Mouse (Mus musculus): ENCODE measurements around the gene Fam126b. TPM values are rescaled to one million over a fixed set of nuclear protein-coding genes. Genes with fewer than 3 reads are reported as not detected.
"Not testable (repeated sequence)": the region's sequence is repeated elsewhere in the genome, so short reads cannot be mapped to it uniquely, and the experiment has no call there.

Gene Fam126b
- polyA plus RNA-seq (2015; fragmentation: Nextera tagmentation; extraction: Ambion mirVana), result 3.9 and 4.8 TPM in 2 replicates

DNA sequence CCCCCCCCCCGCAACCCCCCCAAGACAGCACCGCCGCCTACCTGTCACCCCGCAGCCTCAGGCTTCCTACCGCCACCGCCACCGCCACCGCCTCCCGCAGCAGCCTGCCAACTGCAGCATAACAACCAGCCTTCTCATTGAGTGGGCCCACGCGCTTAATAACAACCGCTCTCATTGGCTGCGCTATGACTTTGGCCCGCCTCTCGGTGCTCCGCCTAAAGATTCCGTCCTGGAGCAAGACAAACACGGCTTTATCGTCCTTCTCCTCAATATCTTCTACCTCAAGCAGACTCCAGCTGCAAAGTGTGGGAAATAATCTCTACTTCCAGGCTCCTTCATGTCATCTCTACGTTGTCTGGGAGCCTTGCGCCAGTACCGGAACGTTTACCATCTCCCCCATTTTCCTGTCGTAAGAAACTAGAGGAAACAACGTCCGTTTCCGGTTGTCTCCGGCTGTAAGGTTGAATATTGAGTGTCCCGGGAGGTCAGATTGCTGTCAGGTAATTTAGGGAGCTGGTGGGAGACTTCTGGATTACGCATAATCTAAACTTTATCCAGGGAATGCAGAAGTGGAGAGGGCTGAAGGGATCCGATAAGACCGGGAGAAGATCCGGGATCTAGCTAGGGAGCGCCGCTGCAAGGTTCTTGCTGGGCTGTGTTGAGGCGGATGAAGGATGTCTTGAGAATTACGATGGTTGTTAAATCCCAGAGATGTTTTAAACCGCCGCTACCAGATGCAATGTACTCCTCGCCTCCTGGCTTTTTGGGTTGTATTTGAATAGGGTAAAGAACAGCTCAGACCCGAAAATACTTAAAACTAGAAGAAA is at the start of gene Fam126b, which contains the start of gene Ndufb3:
TSS of gene Fam126b (minus strand) at position 153 of the 827 bp plus-strand sequence.
TSS of gene Ndufb3 (plus strand) at position 214 of the 827 bp plus-strand sequence.
- ATAC-seq (replicated peaks; ENCODE audit: extremely low read depth, insufficient read depth, low FRiP score), result peak; percentile 97
- peak within 1 kb of the TSS; percentile 77 for H3K4me2 ChIP-seq (ENCODE audit: low read depth, low read length)
- H3K4me3 ChIP-seq (ENCODE audit: low read length), result peak within 1 kb of the TSS; percentile 98
- H3K9me3 ChIP-seq (replicated peaks; ENCODE audit: control insufficient read depth, low read length), result no peaks in the 10 kb centered on the region
- 0 out of 2 replicates have a peak, but pooled peaks cover 3% of the 10 kb centered on the region for H3K36me3 ChIP-seq (ENCODE audit: control insufficient read depth, insufficient read depth)
- no peaks in the 10 kb centered on the region for H3K27me3 ChIP-seq (ENCODE audit: control insufficient read depth, insufficient read depth, low read length)
- H3K4me1 ChIP-seq (ENCODE audit: control insufficient read depth, insufficient read depth, low read length), result peaks cover 10% of the 10 kb centered on the region
- H3K9ac ChIP-seq (ENCODE audit: low read length), result peak within 1 kb of the TSS; percentile 90
- H3K27ac ChIP-seq (ENCODE audit: low read length), result peak within 1 kb of the TSS; percentile 71
- under 1% methylated on average over 38 of the region's 41 CpGs for WGBS

DNA sequence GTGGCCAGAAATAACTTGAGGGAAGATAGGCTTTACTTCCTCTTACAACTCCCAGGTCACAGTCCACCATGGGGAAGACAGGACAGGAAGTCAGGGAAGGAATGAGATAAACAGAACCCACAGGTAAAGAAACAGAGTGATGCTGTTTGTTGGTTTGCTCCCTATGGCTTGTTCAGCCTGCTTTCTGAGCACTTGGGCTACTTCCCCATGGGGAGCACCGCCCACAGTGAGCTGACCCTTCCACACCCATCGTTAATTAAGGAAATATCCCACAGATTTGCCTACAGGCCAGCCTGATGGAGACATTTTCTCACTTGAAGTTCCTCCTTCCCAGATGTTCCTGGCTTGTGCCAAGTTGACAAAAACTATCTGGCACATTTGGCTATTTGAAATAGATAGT is 42.7 kb upstream of the Fam126b start:
- not testable (repeated sequence) for ATAC-seq (replicated peaks; ENCODE audit: extremely low read depth, insufficient read depth, low FRiP score); H3K27me3 ChIP-seq (ENCODE audit: control insufficient read depth, insufficient read depth, low read length); H3K4me1 ChIP-seq (ENCODE audit: control insufficient read depth, insufficient read depth, low read length); H3K27ac ChIP-seq (ENCODE audit: low read length); H3K9ac ChIP-seq (ENCODE audit: low read length); H3K9me3 ChIP-seq (replicated peaks; ENCODE audit: control insufficient read depth, low read length); H3K4me3 ChIP-seq (ENCODE audit: low read length); H3K36me3 ChIP-seq (ENCODE audit: control insufficient read depth, insufficient read depth); H3K4me2 ChIP-seq (ENCODE audit: low read depth, low read length)
- WGBS, result 64% methylated on average over 1 of the region's 2 CpGs

DNA sequence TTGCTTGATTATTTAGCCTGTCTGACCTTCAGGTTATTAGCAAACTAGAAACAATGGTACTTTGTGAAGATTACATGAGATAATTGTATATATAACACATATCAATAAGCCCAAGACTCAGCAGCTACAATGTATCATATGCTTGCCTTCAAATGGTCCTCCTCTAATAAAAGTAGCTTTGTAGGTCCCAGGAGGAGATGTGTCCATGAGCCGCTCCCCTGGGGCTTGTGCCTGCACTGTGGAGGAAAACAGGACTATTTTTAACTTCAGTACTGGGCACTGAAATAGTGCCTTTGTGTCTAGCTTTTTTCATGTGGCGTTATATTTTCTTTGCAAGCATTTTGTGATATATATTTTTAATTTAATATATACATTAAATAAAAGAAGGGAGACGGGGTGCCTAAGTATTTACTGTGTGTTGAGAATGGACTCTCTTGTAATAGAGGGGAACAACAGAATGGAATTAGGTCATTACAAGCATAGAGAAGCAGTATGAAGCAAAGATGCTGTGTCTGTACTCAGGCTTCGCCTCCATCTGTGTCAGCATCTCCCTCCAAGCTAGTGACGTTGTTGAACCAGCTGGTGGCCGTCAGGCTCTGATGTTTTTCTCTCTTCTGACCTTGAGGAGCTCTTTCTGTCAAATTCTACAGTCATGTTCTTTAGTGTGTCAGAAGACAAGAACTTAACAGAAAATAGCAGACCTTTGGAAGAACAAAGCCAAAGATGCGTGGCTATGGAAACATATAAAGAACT is 36.0 kb upstream of the Fam126b start:
- H3K9me3 ChIP-seq (replicated peaks; ENCODE audit: control insufficient read depth, low read length), result 0 out of 2 replicates have a peak, but pooled peaks cover 4% of the 10 kb centered on the region
- H3K4me1 ChIP-seq (ENCODE audit: control insufficient read depth, insufficient read depth, low read length), result no peaks in the 10 kb centered on the region
- no peak overlapping the region for H3K9ac ChIP-seq (ENCODE audit: low read length)
- no peak overlapping the region for H3K4me3 ChIP-seq (ENCODE audit: low read length)
- ATAC-seq (replicated peaks; ENCODE audit: extremely low read depth, insufficient read depth, low FRiP score), result no peak
- no peak overlapping the region for H3K27ac ChIP-seq (ENCODE audit: low read length)
- no peak overlapping the region for H3K4me2 ChIP-seq (ENCODE audit: low read depth, low read length)
- WGBS, result 50% methylated on average over 7 of the region's 7 CpGs
- H3K27me3 ChIP-seq (ENCODE audit: control insufficient read depth, insufficient read depth, low read length), result no peaks in the 10 kb centered on the region
- H3K36me3 ChIP-seq (ENCODE audit: control insufficient read depth, insufficient read depth), result no peaks in the 10 kb centered on the region

DNA sequence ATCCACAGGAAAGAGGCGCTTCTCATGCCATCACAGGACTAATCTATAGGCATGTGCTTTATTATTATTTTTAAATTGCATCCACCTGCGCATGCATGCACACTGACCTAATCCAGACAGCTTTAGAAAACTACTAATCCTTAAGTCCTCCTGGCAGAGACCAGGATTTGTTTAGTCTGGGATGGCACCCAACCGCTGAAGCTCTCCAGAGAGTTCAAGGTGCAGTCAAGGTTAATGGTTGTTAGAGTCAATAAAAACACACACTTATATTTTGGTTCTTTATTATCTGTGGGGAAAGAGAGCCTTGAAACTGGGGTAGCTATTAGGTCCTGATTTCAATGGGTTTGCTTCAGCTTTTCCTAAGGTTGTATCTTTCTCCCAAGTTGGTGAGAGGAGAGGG is 35.1 kb upstream of the Fam126b start:
- no peak overlapping the region for H3K27ac ChIP-seq (ENCODE audit: low read length)
- no peak overlapping the region for H3K9ac ChIP-seq (ENCODE audit: low read length)
- H3K4me3 ChIP-seq (ENCODE audit: low read length), result no peak overlapping the region
- no peaks in the 10 kb centered on the region for H3K27me3 ChIP-seq (ENCODE audit: control insufficient read depth, insufficient read depth, low read length)
- H3K9me3 ChIP-seq (replicated peaks; ENCODE audit: control insufficient read depth, low read length), result 0 out of 2 replicates have a peak, but pooled peaks cover 4% of the 10 kb centered on the region
- no peak for ATAC-seq (replicated peaks; ENCODE audit: extremely low read depth, insufficient read depth, low FRiP score)
- no peak overlapping the region for H3K4me2 ChIP-seq (ENCODE audit: low read depth, low read length)
- H3K36me3 ChIP-seq (ENCODE audit: control insufficient read depth, insufficient read depth), result no peaks in the 10 kb centered on the region
- no peaks in the 10 kb centered on the region for H3K4me1 ChIP-seq (ENCODE audit: control insufficient read depth, insufficient read depth, low read length)
- WGBS, result 78% methylated on average over 3 of the region's 3 CpGs

DNA sequence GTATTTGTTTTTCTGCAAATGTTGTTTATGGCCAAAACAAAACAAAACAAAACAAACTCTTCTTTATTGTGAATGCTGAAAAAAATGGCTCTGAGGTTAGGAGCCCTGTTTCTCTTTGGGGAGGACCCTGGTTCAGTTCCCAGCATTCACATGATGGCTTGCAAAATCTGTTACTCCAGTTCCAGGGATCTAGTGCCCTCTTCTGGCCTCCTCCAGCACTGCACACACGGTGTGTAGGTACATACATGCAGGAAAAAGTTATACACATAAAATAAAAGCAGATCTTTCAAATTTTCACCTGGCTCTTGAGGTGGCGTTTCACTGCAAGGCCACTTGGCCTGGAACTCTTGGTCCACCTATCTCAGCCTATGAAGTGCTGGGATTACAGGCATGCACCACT is 32.6 kb upstream of the Fam126b start:
- Histone ChIP-seq H3K36me3 (ENCODE audit: control insufficient read depth, insufficient read depth) (no peaks in the 10 kb centered on the region), H3K4me2 (ENCODE audit: low read depth, low read length) (no peak overlapping the region), H3K4me1 (ENCODE audit: control insufficient read depth, insufficient read depth, low read length) (no peaks in the 10 kb centered on the region), H3K4me3 (ENCODE audit: low read length) (no peak overlapping the region), H3K9ac (ENCODE audit: low read length) (no peak overlapping the region), H3K9me3 (replicated peaks; ENCODE audit: control insufficient read depth, low read length) (0 out of 2 replicates have a peak, but pooled peaks cover 4% of the 10 kb centered on the region), H3K27me3 (ENCODE audit: control insufficient read depth, insufficient read depth, low read length) (no peaks in the 10 kb centered on the region), H3K27ac (ENCODE audit: low read length) (no peak overlapping the region)
- 78% methylated on average over 2 of the region's 2 CpGs for WGBS
- ATAC-seq (replicated peaks; ENCODE audit: extremely low read depth, insufficient read depth, low FRiP score), result no peak

DNA sequence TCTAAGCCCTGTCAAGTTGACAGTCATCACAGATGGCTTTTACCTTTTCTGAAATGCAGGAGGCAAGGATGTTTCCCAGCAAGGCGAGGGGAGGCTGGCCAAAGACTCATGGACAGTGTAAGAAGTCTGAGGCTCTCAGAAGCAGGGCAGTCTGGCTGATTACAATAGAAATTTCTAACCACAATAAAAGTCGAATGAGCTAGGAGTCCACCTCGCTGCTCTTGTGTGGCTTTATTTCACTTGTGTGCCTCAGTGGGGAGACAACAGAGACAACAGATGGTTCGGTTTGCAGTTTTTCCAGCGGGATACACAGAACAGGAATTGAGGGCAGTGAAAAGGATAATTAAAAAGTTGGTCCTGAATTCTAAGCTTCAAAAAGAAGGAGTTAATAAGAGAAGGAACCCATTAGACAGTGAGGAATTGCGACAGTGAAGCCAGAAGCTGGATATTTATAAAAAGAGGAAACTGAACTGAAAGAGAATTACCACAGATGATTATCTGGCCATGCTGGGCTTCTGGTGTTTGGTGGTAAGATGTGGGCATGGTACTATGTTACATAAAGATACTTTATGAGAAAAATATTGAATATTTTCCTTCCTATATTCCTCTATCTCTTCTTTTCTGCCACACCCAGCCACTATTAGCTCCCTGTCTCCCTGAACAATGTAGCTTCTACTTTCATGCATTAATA is 32.0 kb upstream of the Fam126b start:
- Histone ChIP-seq H3K4me1 (ENCODE audit: control insufficient read depth, insufficient read depth, low read length) (no peaks in the 10 kb centered on the region), H3K27ac (ENCODE audit: low read length) (no peak overlapping the region), H3K27me3 (ENCODE audit: control insufficient read depth, insufficient read depth, low read length) (no peaks in the 10 kb centered on the region), H3K4me2 (ENCODE audit: low read depth, low read length) (no peak overlapping the region), H3K36me3 (ENCODE audit: control insufficient read depth, insufficient read depth) (no peaks in the 10 kb centered on the region), H3K9ac (ENCODE audit: low read length) (no peak overlapping the region), H3K9me3 (replicated peaks; ENCODE audit: control insufficient read depth, low read length) (0 out of 2 replicates have a peak, but pooled peaks cover 4% of the 10 kb centered on the region), H3K4me3 (ENCODE audit: low read length) (no peak overlapping the region)
- no peak for ATAC-seq (replicated peaks; ENCODE audit: extremely low read depth, insufficient read depth, low FRiP score)
- 68% methylated on average over 6 of the region's 6 CpGs for WGBS

DNA sequence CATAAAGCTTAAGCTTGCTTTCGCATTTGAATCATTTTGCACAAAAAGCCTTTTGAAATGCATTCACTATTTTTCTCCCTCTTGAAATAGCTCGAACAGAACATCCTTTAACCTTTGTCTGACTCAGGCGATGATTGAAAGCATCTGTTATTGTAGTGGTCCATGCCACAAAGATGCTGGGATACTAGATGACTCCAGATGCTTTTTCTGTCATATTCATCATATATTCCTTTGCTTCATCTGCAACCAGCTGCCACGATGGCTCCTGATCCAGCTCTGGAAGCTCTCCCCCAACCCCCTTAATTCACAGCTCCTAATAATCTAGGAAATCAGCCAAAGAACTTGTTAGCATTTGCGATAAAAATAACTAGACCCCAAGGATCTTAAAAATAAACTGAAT is 31.0 kb upstream of the Fam126b start:
- H3K4me2 ChIP-seq (ENCODE audit: low read depth, low read length), result no peak overlapping the region
- no peak overlapping the region for H3K4me3 ChIP-seq (ENCODE audit: low read length)
- no peaks in the 10 kb centered on the region for H3K27me3 ChIP-seq (ENCODE audit: control insufficient read depth, insufficient read depth, low read length)
- ATAC-seq (replicated peaks; ENCODE audit: extremely low read depth, insufficient read depth, low FRiP score), result no peak
- no peaks in the 10 kb centered on the region for H3K4me1 ChIP-seq (ENCODE audit: control insufficient read depth, insufficient read depth, low read length)
- H3K27ac ChIP-seq (ENCODE audit: low read length), result no peak overlapping the region
- H3K9me3 ChIP-seq (replicated peaks; ENCODE audit: control insufficient read depth, low read length), result 0 out of 2 replicates have a peak, but pooled peaks cover 4% of the 10 kb centered on the region
- no peak overlapping the region for H3K9ac ChIP-seq (ENCODE audit: low read length)
- H3K36me3 ChIP-seq (ENCODE audit: control insufficient read depth, insufficient read depth), result no peaks in the 10 kb centered on the region
- WGBS, result 63% methylated on average over 5 of the region's 5 CpGs

DNA sequence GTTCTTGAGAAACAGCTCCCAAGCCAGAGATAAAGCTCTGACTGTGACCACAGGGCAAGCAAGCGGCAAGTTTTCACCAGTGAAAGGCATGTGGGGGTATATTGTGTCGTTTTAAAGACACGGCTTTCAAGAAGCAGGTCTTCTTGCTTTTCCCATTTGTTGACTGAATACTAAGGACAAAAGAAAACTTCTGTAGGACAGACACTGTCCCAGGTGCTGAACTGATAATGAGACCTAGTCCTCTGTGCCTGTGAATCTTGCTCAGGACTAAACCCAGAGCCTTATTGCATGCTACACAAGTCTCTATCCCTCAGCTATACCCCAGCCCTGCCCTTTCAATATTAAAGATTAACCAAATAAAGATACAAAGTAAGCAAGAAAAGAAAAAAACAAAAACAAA is 30.1 kb upstream of the Fam126b start:
- H3K27me3 ChIP-seq (ENCODE audit: control insufficient read depth, insufficient read depth, low read length), result no peaks in the 10 kb centered on the region
- no peak overlapping the region for H3K9ac ChIP-seq (ENCODE audit: low read length)
- H3K4me3 ChIP-seq (ENCODE audit: low read length), result no peak overlapping the region
- H3K4me2 ChIP-seq (ENCODE audit: low read depth, low read length), result no peak overlapping the region
- H3K4me1 ChIP-seq (ENCODE audit: control insufficient read depth, insufficient read depth, low read length), result no peaks in the 10 kb centered on the region
- H3K36me3 ChIP-seq (ENCODE audit: control insufficient read depth, insufficient read depth), result no peaks in the 10 kb centered on the region
- H3K27ac ChIP-seq (ENCODE audit: low read length), result no peak overlapping the region
- WGBS, result 70% methylated on average over 3 of the region's 3 CpGs
- 0 out of 2 replicates have a peak, but pooled peaks cover 4% of the 10 kb centered on the region for H3K9me3 ChIP-seq (replicated peaks; ENCODE audit: control insufficient read depth, low read length)
- no peak for ATAC-seq (replicated peaks; ENCODE audit: extremely low read depth, insufficient read depth, low FRiP score)

Measured in heart, embryonic 16.5 days (tissue).